Mouse (Mus musculus) intestine, embryonic 15.5 days (tissue): ENCODE measurements around the gene Zfp697. TPM values are rescaled to one million over a fixed set of nuclear protein-coding genes. Genes with fewer than 3 reads are reported as not detected.
A peak's percentile ranks its signal among the peaks of the same experiment; 100 is the strongest.
"Not testable (repeated sequence)": the region's sequence is repeated elsewhere in the genome, so short reads cannot be mapped to it uniquely, and the experiment has no call there.

Experiments
- ATAC-seq: fragments of 200-750 bp; cut with Nextera tagmentation; 2 replicates; pipeline ENCODE4 v1.8.0; 2017; ENCODE audit warnings: moderate TSS enrichment, moderate library complexity
- H3K27ac ChIP-seq: fragments of 300-500 bp; sonication (generic); 2 replicates; pipeline ENCODE4 v1.5.1; 2015; ENCODE audit warnings: mild to moderate bottlenecking, inconsistent platforms
- H3K27me3 ChIP-seq: fragments of 300-500 bp; sonication (generic); replicated peaks from 2 replicates; pipeline ENCODE4 v1.6.1; 2015; ENCODE audit warnings: inconsistent platforms
- H3K36me3 ChIP-seq: fragments of 300-500 bp; sonication (generic); 2 replicates; pipeline ENCODE4 v1.6.1; 2015; ENCODE audit warnings: inconsistent platforms
- H3K4me1 ChIP-seq: fragments of 300-500 bp; sonication (generic); replicated peaks from 2 replicates; pipeline ENCODE4 v1.6.1; 2015; ENCODE audit warnings: inconsistent platforms
- H3K4me2 ChIP-seq: fragments of 300-500 bp; sonication (generic); replicated peaks from 2 replicates; pipeline ENCODE4 v1.6.1; 2015; ENCODE audit warnings: mild to moderate bottlenecking, inconsistent platforms
- H3K4me3 ChIP-seq: fragments of 300-500 bp; sonication (generic); replicated peaks from 2 replicates; pipeline ENCODE4 v1.5.1; 2015; ENCODE audit warnings: inconsistent platforms
- H3K9ac ChIP-seq: fragments of 300-500 bp; sonication (generic); 2 replicates; pipeline ENCODE4 v1.6.1; 2015; ENCODE audit warnings: inconsistent platforms
- H3K9me3 ChIP-seq: fragments of 300-500 bp; sonication (generic); 2 replicates; pipeline ENCODE4 v1.6.1; 2016; ENCODE audit warnings: inconsistent platforms
- WGBS: fragments of 180-500 bp; shearing (Covaris S2); methylation state at CpG from one replicate; pipeline ENCODE4 v1.1.7; 2015; 5-methylcytosine and 5-hydroxymethylcytosine counted together
- polyA plus RNA-seq: library from polyadenylated mRNA; unstranded; fragments of >200 nt; fragmentation: Nextera tagmentation; extraction: Ambion mirVana; gene quantifications from 2 replicates; pipeline ENCODE4 v1.2.1, GENCODE M21; 2015

Zfp697 gene
- polyA plus RNA-seq, 1 experiment from 2014 or later: 7.1 TPM

DNA sequence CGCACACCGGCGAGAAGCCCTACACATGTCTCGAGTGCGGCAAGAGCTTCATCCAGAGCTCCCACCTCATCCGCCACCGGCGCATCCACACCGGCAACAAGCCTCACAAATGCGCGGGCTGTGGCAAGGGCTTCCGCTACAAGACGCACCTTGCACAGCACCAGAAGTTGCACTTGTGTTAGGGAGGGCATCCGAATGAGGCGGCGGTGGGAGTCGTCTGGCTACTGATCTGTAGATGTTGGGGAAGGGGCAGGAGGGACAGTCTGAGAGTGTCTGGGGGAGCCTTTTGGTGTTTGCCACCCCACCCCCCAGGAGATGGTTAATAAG lies 46.2 kb downstream of the Zfp697 start:
- no peak; the same call in 1 of the 2 replicates for ATAC-seq
- H3K9ac ChIP-seq: peak overlapping the region; percentile 64
- no peak overlapping the region for H3K27ac ChIP-seq
- H3K36me3 ChIP-seq: no peaks in the 10 kb centered on the region
- H3K4me1 ChIP-seq: peaks cover 20% of the 10 kb centered on the region
- peak overlapping the region; percentile 94 for H3K4me2 ChIP-seq
- WGBS: 15% methylated on average over 17 of the region's 17 CpGs
- peak overlapping the region; percentile 63 for H3K4me3 ChIP-seq
- H3K9me3 ChIP-seq: no peaks in the 10 kb centered on the region
- peaks cover 6% of the 10 kb centered on the region for H3K27me3 ChIP-seq

DNA sequence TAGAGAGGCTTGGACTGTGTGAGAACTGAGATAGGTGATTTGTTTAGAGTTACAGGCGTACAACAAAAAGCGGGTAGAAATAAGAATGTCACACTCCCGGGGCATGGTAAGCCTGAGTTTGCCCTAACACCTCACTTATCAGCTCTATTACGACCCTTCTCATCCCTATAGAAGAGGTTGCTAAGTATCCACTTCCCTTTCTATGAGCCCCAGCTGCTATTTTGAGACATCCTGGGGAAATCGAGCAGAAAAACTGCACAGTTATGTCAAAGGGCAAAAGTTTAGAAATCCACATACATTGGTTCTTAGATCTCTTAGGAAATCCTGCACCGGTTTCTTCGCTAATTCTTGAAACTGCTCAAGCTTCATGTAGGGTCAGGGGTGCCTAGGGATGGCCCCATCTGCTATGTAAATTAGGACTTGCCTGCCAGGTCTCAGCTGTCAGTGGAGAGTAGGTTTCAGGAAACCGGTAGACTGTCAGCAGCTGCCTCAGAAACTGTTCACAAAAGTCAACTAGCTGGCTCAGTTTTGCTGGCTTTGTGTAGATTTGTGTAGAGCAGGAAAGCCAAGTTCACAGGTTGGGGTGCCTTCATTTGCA lies 46.8 kb downstream of the Zfp697 start:
- Histone ChIP-seq H3K9ac (no peak overlapping the region), H3K27me3 (peaks cover 6% of the 10 kb centered on the region), H3K4me2 (peak overlapping the region; percentile 94), H3K36me3 (no peaks in the 10 kb centered on the region), H3K27ac (no peak overlapping the region), H3K4me1 (peaks cover 20% of the 10 kb centered on the region), H3K9me3 (no peaks in the 10 kb centered on the region), H3K4me3 (0 out of 2 replicates have a peak overlapping the region, but pooled peaks have one; percentile 63)
- 50% methylated on average over 8 of the region's 8 CpGs for WGBS
- no peak for ATAC-seq

DNA sequence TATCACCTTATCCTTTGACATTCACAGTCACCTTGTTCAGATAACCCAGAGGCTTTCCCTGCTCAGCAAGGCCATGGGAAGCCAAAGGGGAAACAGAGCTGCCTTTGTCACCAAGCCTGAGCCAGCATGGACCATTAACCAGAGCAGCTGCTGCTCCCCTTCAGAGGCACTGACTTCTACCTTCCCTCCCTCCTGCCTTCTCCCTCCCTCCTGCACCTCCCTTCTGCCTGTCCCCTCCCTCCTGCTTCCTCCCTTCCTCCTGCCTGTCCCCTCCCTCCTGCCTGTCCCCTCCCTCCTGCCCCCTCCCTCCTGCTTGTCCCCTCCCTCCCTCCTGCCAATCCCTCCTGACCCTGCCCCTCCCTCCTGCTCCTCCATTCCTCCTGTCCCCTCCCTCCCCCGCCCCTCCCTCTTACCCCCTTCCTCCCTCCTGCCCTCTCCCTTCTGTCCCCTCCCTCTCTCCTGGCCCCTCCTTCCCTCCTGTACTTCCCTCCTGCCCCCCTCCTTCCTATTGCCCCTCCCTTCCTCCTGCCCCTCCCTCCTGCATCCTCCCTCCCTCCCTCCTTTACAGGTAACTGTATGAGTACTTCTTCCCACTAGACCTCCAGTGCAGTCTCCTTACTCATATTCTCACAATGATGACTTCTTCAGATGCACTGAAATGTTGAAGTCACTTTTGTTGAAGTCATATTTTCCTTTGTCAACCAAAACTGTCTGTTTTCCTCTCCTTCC lies 52.0 kb downstream of the Zfp697 start:
- no peak overlapping the region for H3K4me2 ChIP-seq
- H3K4me3 ChIP-seq: no peak overlapping the region
- H3K4me1 ChIP-seq: no peaks in the 10 kb centered on the region
- ATAC-seq: peak; percentile 86
- no peak overlapping the region for H3K27ac ChIP-seq
- H3K9ac ChIP-seq: no peak overlapping the region
- no peaks in the 10 kb centered on the region for H3K36me3 ChIP-seq
- no CpG with 5 or more reads among the region's 1 CpGs for WGBS
- no peaks in the 10 kb centered on the region for H3K9me3 ChIP-seq
- H3K27me3 ChIP-seq: no peaks in the 10 kb centered on the region; the same call in 1 of the 2 replicates

DNA sequence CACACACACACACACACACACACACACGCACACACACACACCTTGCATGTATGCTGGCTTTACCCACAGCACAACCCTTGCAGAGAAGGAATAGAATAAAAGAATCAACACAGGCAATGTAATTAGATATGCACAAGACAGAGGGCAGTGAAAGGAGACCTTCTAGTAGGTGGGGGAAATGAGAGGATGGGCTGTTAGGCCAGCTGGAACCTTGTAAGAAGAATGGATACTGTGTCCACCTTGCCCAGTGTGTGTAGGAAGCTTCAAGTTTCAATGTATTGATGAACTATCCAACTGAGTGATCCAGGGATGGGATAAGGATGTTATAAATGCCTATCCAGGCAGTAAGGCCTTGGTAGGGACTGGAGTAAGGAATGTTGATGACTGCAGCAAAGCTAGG lies 52.8 kb downstream of the Zfp697 start:
- 81% methylated on average over 1 of the region's 1 CpGs for WGBS
- Histone ChIP-seq H3K4me1 (no peaks in the 10 kb centered on the region), H3K27ac (no peak overlapping the region), H3K9me3 (no peaks in the 10 kb centered on the region), H3K9ac (no peak overlapping the region), H3K27me3 (no peaks in the 10 kb centered on the region), H3K4me2 (no peak overlapping the region), H3K4me3 (no peak overlapping the region), H3K36me3 (no peaks in the 10 kb centered on the region)
- ATAC-seq: no peak

DNA sequence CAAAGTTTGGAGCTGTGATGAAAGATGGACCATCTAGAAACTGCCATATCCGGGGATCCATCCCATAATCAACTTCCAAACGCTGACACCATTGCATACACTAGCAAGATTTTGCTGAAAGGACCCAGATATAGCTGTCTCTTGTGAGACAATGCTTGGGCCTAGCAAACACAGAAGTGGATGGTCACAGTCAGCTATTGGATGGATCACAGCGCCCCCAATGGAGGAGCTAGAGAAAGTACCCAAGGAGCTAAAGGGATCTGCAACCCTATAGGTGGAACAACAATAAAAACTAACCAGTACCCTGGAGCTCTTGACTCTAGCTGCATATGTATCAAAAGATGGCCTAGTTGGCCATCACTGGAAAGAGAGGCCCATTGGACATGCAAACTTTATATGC lies 60.0 kb downstream of the Zfp697 start:
- not testable (repeated sequence) for H3K4me1 ChIP-seq, H3K9ac ChIP-seq, H3K36me3 ChIP-seq, H3K4me2 ChIP-seq, H3K4me3 ChIP-seq, H3K27me3 ChIP-seq, H3K9me3 ChIP-seq, ATAC-seq, H3K27ac ChIP-seq
- WGBS: 44% methylated on average over 3 of the region's 3 CpGs

DNA sequence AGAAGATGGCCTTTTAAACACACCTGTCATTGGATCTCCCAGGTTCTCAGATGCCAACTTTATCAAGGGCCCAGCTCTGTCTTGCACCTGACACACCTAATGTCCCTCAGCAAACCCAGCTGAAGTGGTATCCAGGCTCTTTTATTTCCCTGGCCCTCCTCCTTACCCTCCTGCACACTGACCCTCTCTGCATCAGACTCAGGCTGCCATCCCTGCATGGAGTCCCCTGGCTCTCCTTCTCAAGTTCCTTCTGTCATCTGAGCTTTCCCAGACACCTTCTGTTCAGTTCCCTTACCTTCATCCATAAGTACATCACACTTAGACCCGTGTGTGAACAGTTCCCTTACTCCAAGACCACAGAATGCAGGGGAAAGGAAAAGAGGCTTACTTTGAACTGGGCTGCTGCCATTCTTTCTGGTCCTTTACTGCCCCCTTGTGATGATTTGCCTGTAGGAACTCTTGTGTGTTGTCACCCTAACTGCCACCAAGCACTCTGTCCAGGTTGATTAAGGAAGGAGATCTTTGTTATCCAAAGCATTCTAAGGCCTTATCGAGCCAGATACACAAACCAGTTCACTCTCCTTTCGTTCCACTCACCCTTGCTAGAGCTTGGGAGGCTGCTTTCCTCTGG lies 61.0 kb downstream of the Zfp697 start:
- not testable (repeated sequence) for H3K27me3 ChIP-seq, H3K9me3 ChIP-seq, H3K27ac ChIP-seq, H3K4me3 ChIP-seq, H3K4me2 ChIP-seq, H3K9ac ChIP-seq, H3K4me1 ChIP-seq, H3K36me3 ChIP-seq
- WGBS: 6% methylated on average over 3 of the region's 3 CpGs
- 0 out of 2 replicates have a peak, but pooled peaks have one; percentile 39 for ATAC-seq

DNA sequence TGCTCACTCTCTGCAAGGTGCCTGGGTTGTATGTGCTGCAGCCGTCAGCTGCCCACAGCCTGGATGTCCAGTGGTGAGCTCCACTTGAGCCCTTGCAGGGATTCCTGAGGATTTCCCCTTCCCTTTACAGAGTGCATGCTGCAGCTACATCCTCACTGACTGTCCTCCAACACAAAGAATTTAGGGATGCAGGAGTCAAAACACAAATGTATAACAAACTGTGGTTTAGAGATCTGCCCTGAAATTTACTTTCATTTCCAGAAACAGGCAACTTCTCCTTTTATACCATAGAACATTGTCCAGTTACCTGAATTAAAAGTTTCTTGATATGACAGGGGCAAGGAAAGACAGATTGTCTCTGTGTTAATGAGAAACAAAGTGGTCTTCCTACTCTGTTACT lies 61.7 kb downstream of the Zfp697 start:
- not testable (repeated sequence) for H3K4me1 ChIP-seq, H3K36me3 ChIP-seq, H3K9ac ChIP-seq, H3K9me3 ChIP-seq, ATAC-seq, H3K27me3 ChIP-seq, H3K4me3 ChIP-seq, H3K4me2 ChIP-seq, H3K27ac ChIP-seq
- 73% methylated on average over 1 of the region's 1 CpGs for WGBS

DNA sequence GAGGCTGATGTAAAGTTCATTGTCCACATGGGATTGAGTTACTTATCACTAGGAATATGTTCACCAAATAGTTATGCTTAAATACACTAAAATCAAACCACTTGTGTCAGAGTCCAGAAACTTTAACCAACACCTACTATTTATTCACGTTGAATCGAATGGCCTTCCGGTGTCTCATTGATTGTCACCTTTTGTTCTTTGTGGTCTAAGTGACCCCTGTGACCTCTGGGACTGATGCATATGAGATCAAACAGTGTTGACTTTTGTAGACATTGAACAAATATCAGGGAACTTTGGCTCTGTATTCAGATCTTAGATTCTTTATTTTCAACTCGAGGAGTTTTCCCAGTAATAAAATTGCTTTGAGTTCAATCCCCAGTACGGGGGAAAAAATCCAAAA lies 71.5 kb downstream of the Zfp697 start:
- H3K9me3 ChIP-seq, H3K27ac ChIP-seq, H3K36me3 ChIP-seq, H3K27me3 ChIP-seq, H3K4me1 ChIP-seq, H3K9ac ChIP-seq, ATAC-seq, H3K4me2 ChIP-seq, H3K4me3 ChIP-seq: not testable (repeated sequence)
- WGBS: 64% methylated on average over 5 of the region's 5 CpGs

DNA sequence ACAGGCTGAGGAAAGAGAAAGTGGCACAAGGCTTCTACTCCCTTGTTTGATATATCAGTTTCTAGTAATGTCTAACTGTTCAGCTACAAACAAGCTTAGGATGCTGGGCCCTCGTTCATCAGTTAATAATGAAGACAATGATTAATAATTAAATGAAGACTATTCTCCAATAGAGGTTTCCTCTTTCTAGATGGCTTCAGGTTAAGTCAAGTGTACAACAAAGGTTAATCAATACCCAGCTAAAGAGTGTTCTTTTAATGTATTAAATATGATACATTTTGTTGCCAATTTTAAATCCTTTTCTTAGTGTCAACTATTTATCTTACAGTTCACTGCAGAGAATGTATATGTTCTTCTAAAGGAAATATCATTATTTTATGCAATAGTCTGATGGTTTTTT lies 74.8 kb downstream of the Zfp697 start, which contains the start of gene Gm4450:
Gene Gm4450 (minus strand): TSS at position 101 of the 400 bp plus-strand sequence.
- not testable (repeated sequence) for H3K9me3 ChIP-seq, ATAC-seq, H3K4me2 ChIP-seq, H3K4me3 ChIP-seq, H3K4me1 ChIP-seq, H3K27ac ChIP-seq, H3K9ac ChIP-seq, H3K27me3 ChIP-seq, H3K36me3 ChIP-seq
- WGBS: 88% methylated on average over 1 of the region's 1 CpGs

DNA sequence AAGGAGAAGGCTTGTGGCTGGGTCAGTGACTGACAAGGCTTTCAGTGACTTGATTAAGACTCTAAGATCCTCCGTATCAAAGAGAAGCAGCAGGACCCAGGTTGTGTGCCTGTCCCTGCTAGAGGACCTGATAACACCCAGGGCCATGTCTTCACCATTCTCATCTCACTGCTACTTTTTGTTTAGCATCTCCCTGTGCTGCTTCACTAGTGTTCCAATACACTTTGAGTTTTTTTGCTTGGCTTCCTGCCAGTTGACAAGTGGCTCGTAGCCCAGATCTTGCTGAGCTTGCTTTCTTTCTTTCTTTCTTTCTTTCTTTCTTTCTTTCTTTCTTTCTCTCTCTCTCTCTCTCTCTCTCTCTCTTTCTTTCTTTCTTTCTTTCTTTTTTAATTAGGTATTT lies 87.1 kb downstream of the Zfp697 start:
- 60% methylated on average over 1 of the region's 2 CpGs for WGBS
- H3K4me3 ChIP-seq, H3K27me3 ChIP-seq, ATAC-seq, H3K27ac ChIP-seq, H3K4me2 ChIP-seq, H3K9me3 ChIP-seq, H3K9ac ChIP-seq, H3K36me3 ChIP-seq, H3K4me1 ChIP-seq: not testable (repeated sequence)

DNA sequence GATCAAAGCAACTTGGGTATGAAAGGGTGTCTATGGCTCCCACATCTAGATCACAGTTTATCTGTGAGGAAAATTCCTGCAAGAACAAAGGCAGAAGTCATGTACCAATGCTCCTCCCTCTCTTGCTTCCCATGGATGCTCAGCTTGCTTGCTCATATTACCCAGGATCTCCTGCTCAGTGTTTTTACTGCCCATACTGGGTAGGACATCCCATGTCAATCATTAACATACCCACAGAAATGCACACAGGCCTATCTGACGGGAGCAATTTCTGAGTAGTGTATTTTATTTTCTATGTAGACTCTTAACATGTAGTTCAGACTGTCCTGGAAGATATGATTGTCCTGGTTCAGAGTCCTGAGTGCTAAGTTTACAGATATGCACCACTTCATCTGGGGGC lies 88.8 kb downstream of the Zfp697 start:
- not testable (repeated sequence) for H3K4me2 ChIP-seq, H3K27ac ChIP-seq, H3K9me3 ChIP-seq, H3K4me3 ChIP-seq, H3K9ac ChIP-seq, ATAC-seq, H3K36me3 ChIP-seq, H3K4me1 ChIP-seq, H3K27me3 ChIP-seq
- no CpG with 5 or more reads among the region's 1 CpGs for WGBS

DNA sequence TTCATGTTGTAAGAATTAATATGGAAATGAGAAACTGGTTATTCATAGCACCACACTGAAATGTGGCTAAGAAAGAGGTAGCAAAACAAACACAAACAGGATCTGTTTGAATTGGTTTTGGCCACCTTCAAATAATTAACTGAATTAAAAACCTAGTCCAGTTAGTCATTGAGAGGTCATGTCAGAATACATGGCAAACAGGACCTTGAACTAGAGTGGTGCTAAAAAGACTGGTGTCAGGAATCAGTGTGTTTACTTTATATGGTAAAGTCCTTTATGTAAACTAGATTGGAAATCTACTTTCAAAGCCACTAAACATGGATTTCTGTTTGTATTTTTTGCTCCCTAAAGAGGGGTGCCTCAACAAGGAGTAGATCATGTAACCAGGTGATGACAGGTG lies 89.2 kb downstream of the Zfp697 start:
- not testable (repeated sequence) for H3K27me3 ChIP-seq, H3K4me2 ChIP-seq, H3K9me3 ChIP-seq, H3K4me1 ChIP-seq, H3K36me3 ChIP-seq, ATAC-seq, H3K9ac ChIP-seq, H3K27ac ChIP-seq, H3K4me3 ChIP-seq

DNA sequence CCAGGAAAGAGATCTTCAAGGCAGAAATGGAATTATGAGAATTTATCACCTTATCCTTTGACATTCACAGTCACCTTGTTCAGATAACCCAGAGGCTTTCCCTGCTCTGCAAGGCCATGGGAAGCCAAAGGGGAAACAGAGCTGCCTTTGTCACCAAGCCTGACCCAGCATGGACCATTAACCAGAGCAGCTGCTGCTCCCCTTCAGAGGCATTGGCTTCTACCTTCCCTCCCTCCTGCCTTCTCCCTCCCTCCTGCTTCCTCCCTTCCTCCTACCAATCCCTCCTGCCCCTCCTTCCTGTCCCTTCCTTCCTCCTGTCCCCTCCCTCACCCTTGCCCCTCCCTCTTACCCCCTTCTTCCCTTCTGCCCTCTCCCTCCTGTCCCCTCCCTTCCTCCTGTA lies 111.9 kb downstream of the Zfp697 start:
- H3K4me3 ChIP-seq, H3K9me3 ChIP-seq, H3K36me3 ChIP-seq, H3K9ac ChIP-seq, H3K4me1 ChIP-seq, H3K27me3 ChIP-seq, ATAC-seq, H3K4me2 ChIP-seq, H3K27ac ChIP-seq: not testable (repeated sequence)
